Mouse (Mus musculus): ENCODE measurements around the gene Pdk3.
A peak's percentile ranks its signal among the peaks of the same experiment; 100 is the strongest.

Pdk3 gene

GRCm38 (mm10) chrX:93831561-93832336 is at the start of gene Pdk3:
Gene Pdk3, minus strand, starts transcription at chrX:93832201.
- DNase-seq, result peak; percentile 83

GRCm38 (mm10) chrX:93877634-93878016 is 45.6 kb upstream of the Pdk3 start:
- no peak for DNase-seq

- no peak for DNase-seq
Observed at GRCm38 (mm10) chrX:93876981-93877633, 45.1 kb upstream of the Pdk3 start.

- peak; percentile 6 for DNase-seq
Observed at GRCm38 (mm10) chrX:93863393-93863792, 31.4 kb upstream of the Pdk3 start.

- peak; percentile 20 for DNase-seq
Observed at GRCm38 (mm10) chrX:93862525-93863086, 30.6 kb upstream of the Pdk3 start.

GRCm38 (mm10) chrX:93857756-93858155 is 25.8 kb upstream of the Pdk3 start:
- no peak for DNase-seq

GRCm38 (mm10) chrX:93832337-93832884 is 410 bp upstream of the Pdk3 start:
- peak; percentile 1 for DNase-seq

- peak; percentile 13 for DNase-seq
Observed at GRCm38 (mm10) chrX:93825787-93826186, 6.2 kb downstream of the Pdk3 start.

GRCm38 (mm10) chrX:93808040-93808439 is 24.0 kb downstream of the Pdk3 start:
- no peak for DNase-seq

GRCm38 (mm10) chrX:93793168-93793567 is 38.8 kb downstream of the Pdk3 start:
- DNase-seq, result peak; percentile 69

GRCm38 (mm10) chrX:93789562-93789961 is 42.4 kb downstream of the Pdk3 start:
- no peak for DNase-seq

GRCm38 (mm10) chrX:93760770-93761169 is 71.2 kb downstream of the Pdk3 start:
- DNase-seq, result no peak

- no peak for DNase-seq
Observed at GRCm38 (mm10) chrX:93756867-93757455, 75.0 kb downstream of the Pdk3 start.

- peak; percentile 3 for DNase-seq
Observed at GRCm38 (mm10) chrX:93755210-93755842, 76.7 kb downstream of the Pdk3 start.

GRCm38 (mm10) chrX:93750566-93750965 is 81.4 kb downstream of the Pdk3 start:
- no peak for DNase-seq

GRCm38 (mm10) chrX:93749165-93749564 is 82.8 kb downstream of the Pdk3 start:
- DNase-seq, result no peak

- no peak for DNase-seq
Observed at GRCm38 (mm10) chrX:93732975-93733748, 98.8 kb downstream of the Pdk3 start.

- no peak for DNase-seq
Observed at GRCm38 (mm10) chrX:93732407-93732806, 99.6 kb downstream of the Pdk3 start.

GRCm38 (mm10) chrX:93730854-93731253 is 101.1 kb downstream of the Pdk3 start:
- DNase-seq, result no peak

GRCm38 (mm10) chrX:93729529-93729928 is 102.5 kb downstream of the Pdk3 start:
- no peak for DNase-seq
